Mouse (Mus musculus) lung, postnatal 0 days (tissue): ENCODE data around the gene Gltp. TPM values are rescaled to one million over a fixed set of nuclear protein-coding genes. Genes with fewer than 3 reads are reported as not detected.

Experiments used
- ATAC-seq: fragments of 200-750 bp; cut with Nextera tagmentation; 2 replicates; pipeline ENCODE4 v1.8.0; 2017; ENCODE audit warnings: moderate library complexity
- DNase-seq: peaks from one replicate; pipeline ENCODE4 v3.0.0-alpha.2; 2016; ENCODE audit warnings: low spot score
- H3K27ac ChIP-seq: fragments of 300-500 bp; sonication (generic); 2 replicates; pipeline ENCODE4 v1.5.1; 2014; ENCODE audit warnings: antibody characterized with exemption, mild to moderate bottlenecking, low read length, mixed read lengths
- H3K27me3 ChIP-seq: fragments of 300-500 bp; sonication (generic); replicated peaks from 2 replicates; pipeline ENCODE4 v1.6.1; 2014; ENCODE audit warnings: low read length, mixed read lengths; ENCODE audit not compliant: insufficient read depth
- H3K36me3 ChIP-seq: fragments of 300-500 bp; sonication (generic); 2 replicates; pipeline ENCODE4 v1.6.1; 2014; ENCODE audit warnings: low read length, mixed read lengths; ENCODE audit not compliant: insufficient read depth
- H3K4me1 ChIP-seq: fragments of 300-500 bp; sonication (generic); 2 replicates; pipeline ENCODE4 v1.6.1; 2014; ENCODE audit warnings: antibody characterized with exemption, low read depth, low read length, mixed read lengths; ENCODE audit not compliant: insufficient read depth
- H3K4me2 ChIP-seq: fragments of 300-500 bp; sonication (generic); replicated peaks from 2 replicates; pipeline ENCODE4 v1.6.1; 2014; ENCODE audit warnings: low read depth, mild to moderate bottlenecking, low read length, moderate library complexity, mixed read lengths
- H3K4me3 ChIP-seq: fragments of 300-500 bp; sonication (generic); 2 replicates; pipeline ENCODE4 v1.5.1; 2014; ENCODE audit warnings: low read depth, low read length
- H3K9ac ChIP-seq: fragments of 300-500 bp; sonication (generic); replicated peaks from 2 replicates; pipeline ENCODE4 v1.6.1; 2014; ENCODE audit warnings: low read depth, mild to moderate bottlenecking
- H3K9me3 ChIP-seq: fragments of 300-500 bp; sonication (generic); 2 replicates; pipeline ENCODE4 v1.6.1; 2016; ENCODE audit warnings: low read length, mixed read lengths
- CTCF ChIP-seq: IDR thresholded peaks from 2 replicates; pipeline ENCODE4 v1.5.1; 2016; ENCODE audit warnings: antibody characterized with exemption, mild to moderate bottlenecking
- EP300 ChIP-seq: IDR thresholded peaks from 2 replicates; pipeline ENCODE4 v1.6.1; 2016; ENCODE audit warnings: antibody characterized with exemption, mild to moderate bottlenecking, control low read depth
- WGBS: fragments of 180-500 bp; shearing (Covaris S2); extraction: QIAGEN DNeasy Blood & Tissue Kit; methylation state at CpG from one replicate; pipeline ENCODE4 v1.1.7; 2014; 5-methylcytosine and 5-hydroxymethylcytosine counted together
- polyA plus RNA-seq: library from polyadenylated mRNA; unstranded; fragments of >200 nt; fragmentation: Nextera tagmentation; extraction: Ambion mirVana; gene quantifications from 2 replicates; pipeline ENCODE4 v1.2.1, GENCODE M21; 2015

Gltp gene
- polyA plus RNA-seq, 1 experiment from 2014 or later = 88.2 TPM

DNA sequence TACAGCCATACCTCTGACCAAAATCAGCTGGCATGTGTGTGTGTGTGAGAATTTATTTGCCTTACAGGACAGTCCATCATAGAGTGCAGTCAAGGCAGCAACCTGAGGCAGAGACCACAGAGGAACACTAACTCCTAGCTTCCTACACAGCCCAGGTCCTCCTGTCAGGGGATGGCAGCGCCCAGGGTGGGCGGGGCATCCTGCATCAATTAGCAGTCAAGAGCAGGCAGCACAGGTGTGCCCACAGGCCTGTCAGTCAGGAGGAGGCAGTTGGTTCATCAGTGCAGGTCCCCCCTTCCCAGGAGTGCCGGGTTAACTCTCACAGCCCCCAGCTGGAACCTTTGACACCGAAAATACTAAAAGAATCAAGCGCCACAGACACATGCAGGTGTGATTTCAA, 21.8 kb downstream of the Gltp start:
- H3K9me3 ChIP-seq = no peaks in the 10 kb centered on the region
- H3K27ac ChIP-seq = no peak overlapping the region
- no peak overlapping the region for H3K9ac ChIP-seq
- no peak for ATAC-seq
- no peak for DNase-seq
- WGBS = 91% methylated on average over 5 of the region's 5 CpGs
- no peak overlapping the region for H3K4me2 ChIP-seq
- TF ChIP-seq EP300 (no peak), CTCF (no peak)
- 0 out of 2 replicates have a peak, but pooled peaks cover 5% of the 10 kb centered on the region for H3K36me3 ChIP-seq
- no peaks in the 10 kb centered on the region for H3K27me3 ChIP-seq
- H3K4me1 ChIP-seq = no peaks in the 10 kb centered on the region
- H3K4me3 ChIP-seq = no peak overlapping the region

DNA sequence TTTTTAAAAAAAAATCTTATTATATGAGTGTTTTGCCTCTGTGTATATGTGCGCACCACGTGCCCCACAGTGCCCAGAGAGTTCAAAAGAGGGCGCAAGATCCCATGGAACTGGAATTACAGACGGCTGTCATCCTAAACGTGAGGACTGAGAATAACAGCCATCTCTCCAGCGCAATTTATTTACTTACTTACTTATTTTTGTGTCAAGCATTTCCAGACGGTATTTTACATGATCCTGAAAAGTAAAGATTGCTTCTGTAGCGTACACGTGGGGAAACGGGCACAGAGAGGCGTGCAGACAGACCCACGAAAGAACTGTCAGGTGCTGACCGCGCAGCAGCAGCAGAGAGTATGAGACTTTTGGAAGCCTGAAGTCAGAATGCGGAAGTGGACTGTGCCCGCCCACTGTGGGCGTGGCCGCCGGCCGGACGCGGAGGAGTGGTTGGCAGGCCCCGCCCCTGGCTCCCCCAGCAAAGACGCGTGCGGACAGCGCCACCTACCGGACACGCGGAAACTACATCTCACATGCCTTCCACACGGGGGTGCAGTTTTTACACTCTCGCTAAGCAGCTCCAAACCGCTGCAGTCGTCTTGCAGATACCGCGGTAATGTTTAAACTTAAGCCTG, 23.4 kb downstream of the Gltp start:
- no peak overlapping the region for H3K4me3 ChIP-seq
- H3K36me3 ChIP-seq = no peaks in the 10 kb centered on the region
- TF ChIP-seq EP300 = peak; percentile 22; the same call in 1 of the 2 replicates
- peak; percentile 100 for TF ChIP-seq CTCF
- H3K27ac ChIP-seq = peak overlapping the region; percentile 69
- H3K4me1 ChIP-seq = no peaks in the 10 kb centered on the region
- H3K9me3 ChIP-seq = no peaks in the 10 kb centered on the region
- peak; percentile 97 for DNase-seq
- 2% methylated on average over 36 of the region's 36 CpGs for WGBS
- H3K4me2 ChIP-seq = peak overlapping the region; percentile 50
- H3K9ac ChIP-seq = no peak overlapping the region
- peak; percentile 96 for ATAC-seq
- H3K27me3 ChIP-seq = no peaks in the 10 kb centered on the region

DNA sequence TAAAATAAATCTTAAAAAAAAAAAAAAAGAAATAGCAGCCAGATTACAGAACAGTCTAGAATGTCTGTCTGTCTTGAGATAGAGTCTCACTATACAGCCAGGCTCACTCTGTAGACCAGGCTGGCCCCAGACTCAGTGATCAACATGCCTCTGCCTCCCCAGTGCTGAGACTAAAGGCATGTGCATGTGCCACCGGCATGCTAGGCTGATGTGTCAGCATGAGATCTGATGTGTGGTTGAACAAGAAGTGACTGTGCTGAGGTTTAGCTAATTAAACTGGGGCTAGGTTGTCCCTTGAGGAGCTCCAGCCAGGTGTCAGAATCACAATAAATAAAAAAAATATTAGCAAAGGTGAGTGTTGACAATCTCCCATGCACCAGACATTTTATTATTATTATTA, 24.1 kb downstream of the Gltp start:
- Histone ChIP-seq H3K27me3 (no peaks in the 10 kb centered on the region), H3K4me1 (no peaks in the 10 kb centered on the region), H3K9ac (no peak overlapping the region), H3K36me3 (no peaks in the 10 kb centered on the region), H3K27ac (no peak overlapping the region), H3K9me3 (no peaks in the 10 kb centered on the region), H3K4me3 (no peak overlapping the region), H3K4me2 (no peak overlapping the region)
- ATAC-seq (no peak), DNase-seq (no peak)
- TF ChIP-seq CTCF = no peak
- no peak for TF ChIP-seq EP300
- WGBS = 68% methylated on average over 1 of the region's 1 CpGs

DNA sequence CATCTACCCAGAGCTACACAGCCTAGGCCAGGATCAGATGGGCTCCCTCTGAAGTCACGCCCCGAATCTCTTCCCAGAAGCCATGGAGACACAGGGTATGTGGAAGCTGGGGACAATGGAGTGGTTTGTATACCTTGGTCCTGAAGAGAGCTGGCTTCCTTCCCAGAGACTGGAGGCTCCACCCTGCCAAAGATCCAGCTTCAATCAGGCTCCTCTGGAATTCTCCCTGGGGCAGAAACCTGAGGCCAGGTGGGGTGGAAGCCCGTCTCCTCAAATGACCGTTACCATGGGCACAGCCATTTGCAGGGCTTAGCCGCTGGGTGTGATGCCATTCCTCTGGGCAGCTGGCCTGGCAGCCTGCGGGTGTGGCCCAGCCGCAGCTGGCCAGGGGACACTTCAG, 26.0 kb downstream of the Gltp start:
- no peak overlapping the region for H3K4me3 ChIP-seq
- TF ChIP-seq CTCF (no peak), EP300 (no peak)
- peak; percentile 44 for ATAC-seq
- H3K27ac ChIP-seq = no peak overlapping the region
- no peaks in the 10 kb centered on the region for H3K27me3 ChIP-seq
- H3K9ac ChIP-seq = no peak overlapping the region
- H3K9me3 ChIP-seq = no peaks in the 10 kb centered on the region
- H3K4me2 ChIP-seq = no peak overlapping the region
- no peaks in the 10 kb centered on the region for H3K36me3 ChIP-seq
- DNase-seq = peak; percentile 80
- no peaks in the 10 kb centered on the region for H3K4me1 ChIP-seq
- WGBS = 36% methylated on average over 7 of the region's 7 CpGs

DNA sequence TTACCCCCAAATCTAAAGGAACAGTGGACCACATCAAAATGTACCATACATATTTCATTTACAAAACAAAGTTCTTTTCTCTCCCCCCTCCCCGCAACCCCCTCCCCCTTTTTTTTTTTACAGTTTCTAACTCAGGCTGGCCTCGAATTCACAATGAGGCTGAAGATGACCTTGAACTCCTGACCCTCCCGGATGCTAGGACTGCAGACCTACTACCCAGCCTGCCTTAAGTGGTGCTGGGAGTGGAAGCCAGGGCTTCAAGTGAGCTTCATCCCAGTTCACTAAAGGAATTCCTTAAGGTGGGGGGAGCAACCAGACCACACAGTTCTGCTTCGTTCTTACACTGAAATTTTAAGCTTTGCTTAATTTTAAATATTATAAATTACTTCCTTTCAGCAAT, 26.6 kb downstream of the Gltp start:
- Histone ChIP-seq H3K9ac (no peak overlapping the region), H3K4me2 (no peak overlapping the region), H3K27ac (no peak overlapping the region), H3K4me1 (no peaks in the 10 kb centered on the region), H3K9me3 (no peaks in the 10 kb centered on the region), H3K27me3 (no peaks in the 10 kb centered on the region), H3K36me3 (no peaks in the 10 kb centered on the region), H3K4me3 (no peak overlapping the region)
- TF ChIP-seq CTCF (no peak), EP300 (no peak)
- no peak for DNase-seq
- 56% methylated on average over 4 of the region's 4 CpGs for WGBS
- ATAC-seq = no peak

DNA sequence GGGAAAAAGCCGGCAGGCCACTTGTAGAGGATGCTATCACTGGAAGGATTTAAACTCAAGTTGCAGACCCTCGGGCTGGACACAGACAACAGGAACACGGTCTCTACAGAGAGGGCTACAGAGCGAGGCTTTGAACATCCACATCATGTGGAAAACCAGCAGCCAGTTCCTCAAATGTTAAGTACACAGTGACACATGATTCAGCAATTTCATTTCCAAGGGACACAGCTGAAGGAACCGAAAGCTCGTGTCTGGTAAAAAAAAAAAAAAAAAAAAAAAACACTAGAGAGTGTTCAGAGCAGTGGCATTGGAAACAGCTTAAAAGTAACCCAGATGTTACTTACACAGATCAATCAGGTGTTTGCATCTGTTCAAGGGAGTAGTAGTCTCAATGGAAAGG, 29.8 kb downstream of the Gltp start:
- H3K27ac ChIP-seq = no peak overlapping the region
- no peaks in the 10 kb centered on the region for H3K36me3 ChIP-seq
- H3K4me2 ChIP-seq = no peak overlapping the region
- H3K4me3 ChIP-seq = no peak overlapping the region
- DNase-seq (peak; percentile 49), ATAC-seq (no peak)
- no peaks in the 10 kb centered on the region for H3K4me1 ChIP-seq
- no peak overlapping the region for H3K9ac ChIP-seq
- WGBS = 45% methylated on average over 6 of the region's 6 CpGs
- 0 out of 2 replicates have a peak, but pooled peaks cover 10% of the 10 kb centered on the region for H3K27me3 ChIP-seq
- no peaks in the 10 kb centered on the region for H3K9me3 ChIP-seq
- TF ChIP-seq EP300 = no peak
- TF ChIP-seq CTCF = no peak
